Mouse (Mus musculus): Measurements from ENCODE around the gene Chd1. TPM values are rescaled to one million over a fixed set of nuclear protein-coding genes. Genes with fewer than 3 reads are reported as not detected.

Gene Chd1
- polyA plus RNA-seq, 1 experiment: 30.4 TPM

GRCm38 (mm10) chr17:15821706-15822105, 116.9 kb downstream of the Chd1 start:
- no peak overlapping the region for H3K4me3 ChIP-seq (ENCODE audit: control insufficient read depth, insufficient read depth, low read length)
- peaks cover 9% of the 10 kb centered on the region; the same call in 1 of the 2 replicates for H3K27me3 ChIP-seq (ENCODE audit: control insufficient read depth, insufficient read depth, low read length)
- DNase-seq: no peak
- WGBS: 21% methylated on average over 4 of the region's 4 CpGs
- H3K36me3 ChIP-seq (ENCODE audit: control insufficient read depth, insufficient read depth, low read length): no peaks in the 10 kb centered on the region
- no peak for TF ChIP-seq CTCF (IDR thresholded peaks at IDR 0.05; ENCODE audit: borderline replicate concordance, control insufficient read depth, extremely low read depth, insufficient read depth, low read length, poor library complexity)
- TF ChIP-seq POLR2A (IDR thresholded peaks at IDR 0.05; ENCODE audit: control insufficient read depth, extremely low read depth, insufficient read depth, low read length, poor library complexity): no peak
- peaks cover 27% of the 10 kb centered on the region for H3K4me1 ChIP-seq (replicated peaks; ENCODE audit: control insufficient read depth, insufficient read depth, low read length)
- H3K27ac ChIP-seq (ENCODE audit: control insufficient read depth, insufficient read depth, low read length): no peak overlapping the region

Other genes starting within 250 kb of the Chd1 start
- 139 and 164 TPM in 2 replicates for gene Psmb1, start 205.2 kb upstream of the Chd1 start, polyA plus RNA-seq (2012; rRNA removed)
- 114 and 128 TPM in 2 replicates for gene Tbp, start 205.1 kb upstream of the Chd1 start, polyA plus RNA-seq (2012; rRNA removed)
- 57.8 and 75.1 TPM in 2 replicates for gene Pdcd2, start 177.7 kb upstream of the Chd1 start, polyA plus RNA-seq (2012; rRNA removed)
- 1.4 and 1.7 TPM in 2 replicates for gene Prdm9, start 140.6 kb upstream of the Chd1 start, polyA plus RNA-seq (2012; rRNA removed)
- gene Rgmb, start 126.1 kb downstream of the Chd1 start, polyA plus RNA-seq (2012; rRNA removed): 16.5 and 23.3 TPM in 2 replicates

All from thymus, adult 2 months (tissue).